Mouse (Mus musculus): ENCODE results near the gene Tcfl5. TPM values are rescaled to one million over a fixed set of nuclear protein-coding genes. Genes with fewer than 3 reads are reported as not detected.

The Tcfl5 gene
- polyA plus RNA-seq, 1 experiment = 1.9 TPM

DNA sequence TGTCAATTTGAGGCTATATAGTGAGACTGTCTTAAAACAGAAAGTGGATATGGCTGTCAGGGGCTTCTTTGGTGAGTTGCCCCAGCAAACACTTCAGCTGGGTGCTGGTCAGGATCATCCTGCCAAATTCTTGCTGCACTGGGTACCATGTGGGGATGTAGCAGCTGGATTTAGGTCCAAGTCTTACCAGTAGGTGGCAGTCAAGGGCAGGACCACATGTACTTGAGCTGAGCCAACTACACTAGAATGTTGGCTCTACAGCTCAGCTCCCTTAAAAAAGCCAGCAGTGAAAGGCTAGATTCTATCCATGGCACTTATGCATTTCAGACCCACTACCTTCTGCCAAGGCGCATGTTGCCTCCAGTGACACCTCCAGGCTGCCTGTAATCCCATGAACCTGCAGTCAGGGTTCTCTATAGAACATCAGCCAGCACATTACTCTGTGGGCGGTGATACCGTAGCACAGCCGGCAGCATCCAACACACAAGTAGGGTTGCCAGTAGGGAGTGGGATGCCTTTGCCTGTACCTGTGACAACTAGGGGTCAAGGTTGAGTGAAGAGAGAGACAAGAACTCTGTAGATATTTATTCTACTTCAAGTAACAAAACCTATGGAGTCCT, 15.0 kb upstream of the Tcfl5 start:
- TF ChIP-seq CTCF (IDR thresholded peaks at IDR 0.05; ENCODE audit: borderline replicate concordance, extremely low read depth, insufficient read depth, insufficient read length) = peak; percentile 78; the same call in 1 of the 2 replicates
- TF ChIP-seq POLR2A (IDR thresholded peaks at IDR 0.05; ENCODE audit: borderline replicate concordance, extremely low read depth, insufficient read depth, insufficient read length, poor library complexity, severe bottlenecking) = no peak
- peak; percentile 88 for DNase-seq (ENCODE audit: low read depth)

DNA sequence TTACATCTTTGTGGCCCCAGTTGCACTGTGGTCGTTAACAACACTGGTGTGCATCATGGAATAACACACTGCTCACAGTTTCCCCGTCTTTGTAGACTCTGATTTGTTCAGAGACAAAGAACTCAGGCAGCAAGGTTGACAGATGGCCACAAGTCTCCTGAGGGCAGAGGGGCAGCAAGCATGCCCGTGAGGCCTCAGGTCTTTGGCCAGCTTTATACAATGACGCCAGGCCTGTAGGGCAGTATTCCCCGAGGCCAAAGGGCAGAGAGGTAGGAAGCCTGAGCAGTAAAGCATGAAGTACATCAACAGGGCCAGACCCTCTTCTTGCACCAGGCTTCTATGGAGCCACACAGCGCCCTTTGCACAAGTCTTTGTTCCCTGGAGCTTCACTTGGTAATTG, 12.6 kb upstream of the Tcfl5 start:
- TF ChIP-seq POLR2A (IDR thresholded peaks at IDR 0.05; ENCODE audit: borderline replicate concordance, extremely low read depth, insufficient read depth, insufficient read length, poor library complexity, severe bottlenecking) (no peak), CTCF (IDR thresholded peaks at IDR 0.05; ENCODE audit: borderline replicate concordance, extremely low read depth, insufficient read depth, insufficient read length) (no peak)
- DNase-seq (ENCODE audit: low read depth) = no peak

DNA sequence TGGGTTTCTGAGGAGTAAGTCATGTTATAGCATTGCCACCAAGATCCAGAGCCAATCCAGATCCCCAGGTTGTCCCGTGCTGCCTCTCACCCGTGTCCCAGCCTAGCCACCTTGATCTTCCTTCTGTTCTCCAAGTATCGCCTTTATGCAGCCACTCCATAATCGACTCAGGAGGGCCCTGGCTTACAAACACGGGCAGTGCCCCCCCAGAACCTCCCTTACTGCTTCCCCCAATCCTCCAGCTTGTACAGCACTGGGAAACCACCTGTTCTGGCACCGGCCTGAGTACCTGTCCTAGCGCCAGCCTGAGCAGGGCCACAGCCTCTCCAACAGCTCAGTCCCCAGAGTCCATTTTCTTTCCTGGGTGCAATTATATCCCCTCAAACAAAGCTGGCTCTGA, 12.2 kb upstream of the Tcfl5 start:
- no peak for DNase-seq (ENCODE audit: low read depth)
- no peak for TF ChIP-seq CTCF (IDR thresholded peaks at IDR 0.05; ENCODE audit: borderline replicate concordance, extremely low read depth, insufficient read depth, insufficient read length)
- no peak for TF ChIP-seq POLR2A (IDR thresholded peaks at IDR 0.05; ENCODE audit: borderline replicate concordance, extremely low read depth, insufficient read depth, insufficient read length, poor library complexity, severe bottlenecking)

DNA sequence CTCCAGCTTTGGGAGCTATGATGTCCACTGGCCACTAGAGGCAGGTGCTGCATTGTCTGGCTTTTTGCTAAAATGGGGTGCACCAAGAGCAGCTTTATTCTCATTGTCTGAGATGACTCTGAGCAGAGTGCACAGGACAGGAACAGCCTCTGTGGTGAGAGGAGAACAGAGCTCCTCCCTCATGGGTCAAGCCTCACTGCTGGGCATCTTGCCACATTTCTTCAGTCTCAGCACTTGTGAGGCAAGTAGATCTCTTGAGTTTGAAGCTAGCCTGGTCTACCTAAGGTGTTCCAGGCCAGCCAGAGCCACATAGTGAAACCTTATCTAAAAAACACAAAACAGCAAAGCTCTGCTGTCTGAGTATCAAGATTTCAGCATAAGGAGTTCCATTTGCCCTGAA, 4.3 kb upstream of the Tcfl5 start:
- TF ChIP-seq CTCF (IDR thresholded peaks at IDR 0.05; ENCODE audit: borderline replicate concordance, extremely low read depth, insufficient read depth, insufficient read length) = no peak
- TF ChIP-seq POLR2A (IDR thresholded peaks at IDR 0.05; ENCODE audit: borderline replicate concordance, extremely low read depth, insufficient read depth, insufficient read length, poor library complexity, severe bottlenecking) = no peak
- no peak for DNase-seq (ENCODE audit: low read depth)

DNA sequence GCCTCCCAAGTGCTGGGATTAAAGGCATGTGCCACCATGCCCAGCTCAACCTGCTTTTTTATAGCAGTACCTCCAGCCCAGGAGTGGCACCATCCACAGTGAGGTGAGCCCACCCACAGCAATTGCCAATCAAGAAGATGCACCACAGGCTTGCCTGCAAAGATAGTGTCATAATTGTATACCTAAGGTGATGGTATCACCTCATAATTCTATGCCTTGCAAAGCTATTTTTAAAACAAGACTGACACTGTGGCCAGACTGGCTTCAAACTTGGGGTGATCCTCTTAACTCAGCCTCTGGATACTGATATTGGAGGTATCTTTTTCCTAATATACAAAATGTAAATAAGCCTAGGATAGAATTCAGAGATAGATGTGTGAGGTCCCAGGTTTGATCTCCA, 1.1 kb upstream of the Tcfl5 start:
- no peak for DNase-seq (ENCODE audit: low read depth)
- no peak for TF ChIP-seq CTCF (IDR thresholded peaks at IDR 0.05; ENCODE audit: borderline replicate concordance, extremely low read depth, insufficient read depth, insufficient read length)
- no peak for TF ChIP-seq POLR2A (IDR thresholded peaks at IDR 0.05; ENCODE audit: borderline replicate concordance, extremely low read depth, insufficient read depth, insufficient read length, poor library complexity, severe bottlenecking)

DNA sequence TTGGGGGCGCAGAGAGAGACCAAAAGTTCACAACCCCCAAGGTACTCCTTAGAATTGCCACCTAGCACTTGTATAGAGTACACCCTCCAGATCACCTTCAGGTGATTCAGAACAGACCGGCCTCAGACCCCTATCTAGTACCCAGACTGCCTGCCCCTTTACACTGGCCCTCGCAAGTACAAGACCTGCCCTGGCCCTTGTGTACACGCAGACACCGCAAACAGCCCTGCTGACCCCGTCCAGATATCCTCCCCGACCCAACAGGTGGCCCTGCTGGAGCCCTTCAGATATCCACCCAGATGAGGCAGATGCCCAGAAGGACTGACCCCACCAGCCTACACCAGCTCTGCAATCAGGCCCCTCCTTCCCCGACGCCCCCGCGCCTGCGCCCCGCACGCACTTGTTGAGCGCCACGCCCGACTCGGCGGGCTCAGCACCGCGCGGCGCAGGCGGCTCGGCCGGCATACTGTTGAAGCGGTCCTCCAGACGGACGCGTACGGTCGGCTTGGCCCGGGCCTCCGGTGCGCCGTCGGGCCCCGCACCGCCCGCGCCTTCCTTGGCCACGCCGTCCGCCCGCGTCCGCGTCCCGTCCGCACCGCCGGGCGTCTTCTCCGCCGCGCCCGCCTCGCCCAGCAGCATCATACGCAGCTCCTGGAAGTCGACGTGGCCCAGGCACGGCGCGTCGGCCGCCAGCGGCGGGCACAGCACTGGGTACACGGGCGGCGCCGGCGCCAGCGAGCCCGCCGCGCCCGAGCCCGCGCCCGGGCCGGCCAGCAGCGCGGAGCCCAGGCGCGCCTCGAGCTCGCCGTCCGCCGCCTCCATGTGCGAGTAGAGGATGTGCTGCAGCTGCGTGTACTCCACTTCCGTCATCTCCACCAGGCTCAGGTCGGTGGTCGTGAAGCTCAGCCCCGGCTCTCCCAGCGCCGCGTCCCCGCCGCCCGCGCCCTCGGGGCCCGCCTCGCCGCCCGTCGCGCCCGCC, 643 bp downstream of the Tcfl5 start:
- TF ChIP-seq CTCF (IDR thresholded peaks at IDR 0.05; ENCODE audit: borderline replicate concordance, extremely low read depth, insufficient read depth, insufficient read length) = no peak
- no peak for TF ChIP-seq POLR2A (IDR thresholded peaks at IDR 0.05; ENCODE audit: borderline replicate concordance, extremely low read depth, insufficient read depth, insufficient read length, poor library complexity, severe bottlenecking)
- no peak for DNase-seq (ENCODE audit: low read depth)

DNA sequence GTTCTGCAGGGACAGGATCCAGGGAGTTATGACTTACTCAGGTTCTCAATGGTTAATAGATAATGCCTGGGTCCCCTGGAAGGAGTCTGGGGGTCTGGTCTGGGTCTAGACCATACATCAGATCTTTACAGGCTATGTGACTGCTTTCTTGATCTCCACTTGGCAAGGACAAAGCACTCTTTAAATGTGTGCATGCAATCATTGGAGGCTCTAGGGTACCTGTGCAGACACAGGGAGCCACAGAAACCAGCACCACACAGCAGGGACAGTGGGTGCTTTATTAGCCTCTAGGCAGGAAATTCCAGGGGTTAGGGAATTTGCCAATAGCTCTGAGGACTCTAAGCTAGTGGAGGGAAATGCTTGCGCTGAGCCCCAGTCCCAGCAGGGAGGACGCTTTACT, 30.6 kb downstream of the Tcfl5 start:
- no peak for DNase-seq (ENCODE audit: low read depth)
- TF ChIP-seq CTCF (IDR thresholded peaks at IDR 0.05; ENCODE audit: borderline replicate concordance, extremely low read depth, insufficient read depth, insufficient read length) (no peak), POLR2A (IDR thresholded peaks at IDR 0.05; ENCODE audit: borderline replicate concordance, extremely low read depth, insufficient read depth, insufficient read length, poor library complexity, severe bottlenecking) (no peak)

DNA sequence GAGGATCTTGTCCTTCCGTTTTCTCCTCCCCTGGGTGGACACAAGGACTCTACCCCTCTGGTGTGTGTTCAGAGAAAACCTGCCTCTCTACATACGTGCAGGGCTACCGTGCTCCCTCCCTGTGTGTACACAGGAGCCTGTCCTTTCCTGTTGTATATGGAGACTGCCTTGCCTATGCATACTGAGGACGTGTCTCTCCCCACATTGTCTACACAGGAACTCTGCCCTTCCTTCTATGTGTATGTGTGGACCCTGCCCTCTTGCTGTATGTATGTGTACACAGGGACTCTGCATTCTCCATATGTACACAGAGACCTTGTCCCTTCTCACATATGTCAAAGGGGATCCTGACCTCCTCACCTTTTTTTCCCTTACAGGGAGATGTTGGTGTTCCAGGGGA, 32.2 kb downstream of the Tcfl5 start:
- TF ChIP-seq POLR2A (IDR thresholded peaks at IDR 0.05; ENCODE audit: borderline replicate concordance, extremely low read depth, insufficient read depth, insufficient read length, poor library complexity, severe bottlenecking) (no peak), CTCF (IDR thresholded peaks at IDR 0.05; ENCODE audit: borderline replicate concordance, extremely low read depth, insufficient read depth, insufficient read length) (no peak)

DNA sequence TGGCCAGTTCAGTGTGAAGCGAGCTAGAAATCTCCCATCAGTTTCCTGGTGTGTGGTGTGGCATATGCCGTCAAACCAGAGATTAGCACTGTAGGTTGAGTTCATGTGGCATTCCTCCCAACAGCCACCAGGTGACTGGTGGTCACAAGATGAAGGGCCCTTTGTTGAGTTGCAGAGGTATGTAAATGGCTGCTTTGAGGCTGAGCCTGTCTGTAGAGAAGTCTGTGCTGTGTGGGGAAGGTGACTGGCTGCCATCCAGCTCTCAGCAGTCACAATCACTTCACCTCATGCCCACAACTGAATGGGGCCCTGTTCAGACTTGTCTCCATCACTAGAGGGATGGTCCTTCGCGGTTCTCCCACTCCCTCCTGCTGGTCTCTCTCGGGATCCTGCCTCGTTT, 37.7 kb downstream of the Tcfl5 start:
- peak; percentile 49 for DNase-seq (ENCODE audit: low read depth)
- no peak for TF ChIP-seq POLR2A (IDR thresholded peaks at IDR 0.05; ENCODE audit: borderline replicate concordance, extremely low read depth, insufficient read depth, insufficient read length, poor library complexity, severe bottlenecking)
- no peak for TF ChIP-seq CTCF (IDR thresholded peaks at IDR 0.05; ENCODE audit: borderline replicate concordance, extremely low read depth, insufficient read depth, insufficient read length)

More for the DNA sequence above, 32.2 kb downstream of the Tcfl5 start:
- no peak for DNase-seq (ENCODE audit: low read depth)

DNA sequence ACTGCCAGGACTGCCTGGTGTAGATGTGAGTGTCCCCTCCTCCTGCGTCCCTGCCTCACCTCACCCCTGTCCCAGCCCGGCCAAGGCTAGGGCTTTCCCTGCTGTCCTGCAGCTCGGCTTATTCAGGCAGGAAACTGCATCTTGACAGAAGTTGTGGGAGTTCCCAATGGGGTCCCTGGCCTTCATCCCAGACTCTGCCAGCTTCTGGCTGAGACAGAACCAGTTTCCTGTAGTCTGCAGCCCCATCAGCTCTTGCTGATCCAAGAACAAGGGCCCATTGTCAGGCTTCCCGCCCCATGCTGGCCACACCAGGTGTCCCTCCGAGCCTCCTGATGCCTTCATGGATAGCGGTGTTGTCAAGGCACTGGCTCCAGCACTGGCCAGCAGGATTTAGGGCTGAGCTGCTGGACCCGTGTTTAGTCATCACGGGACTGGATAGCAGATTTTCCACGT, 41.9 kb downstream of the Tcfl5 start:
- DNase-seq (ENCODE audit: low read depth) = peak; percentile 89
- TF ChIP-seq CTCF (IDR thresholded peaks at IDR 0.05; ENCODE audit: borderline replicate concordance, extremely low read depth, insufficient read depth, insufficient read length) = no peak
- TF ChIP-seq POLR2A (IDR thresholded peaks at IDR 0.05; ENCODE audit: borderline replicate concordance, extremely low read depth, insufficient read depth, insufficient read length, poor library complexity, severe bottlenecking) = no peak

DNA sequence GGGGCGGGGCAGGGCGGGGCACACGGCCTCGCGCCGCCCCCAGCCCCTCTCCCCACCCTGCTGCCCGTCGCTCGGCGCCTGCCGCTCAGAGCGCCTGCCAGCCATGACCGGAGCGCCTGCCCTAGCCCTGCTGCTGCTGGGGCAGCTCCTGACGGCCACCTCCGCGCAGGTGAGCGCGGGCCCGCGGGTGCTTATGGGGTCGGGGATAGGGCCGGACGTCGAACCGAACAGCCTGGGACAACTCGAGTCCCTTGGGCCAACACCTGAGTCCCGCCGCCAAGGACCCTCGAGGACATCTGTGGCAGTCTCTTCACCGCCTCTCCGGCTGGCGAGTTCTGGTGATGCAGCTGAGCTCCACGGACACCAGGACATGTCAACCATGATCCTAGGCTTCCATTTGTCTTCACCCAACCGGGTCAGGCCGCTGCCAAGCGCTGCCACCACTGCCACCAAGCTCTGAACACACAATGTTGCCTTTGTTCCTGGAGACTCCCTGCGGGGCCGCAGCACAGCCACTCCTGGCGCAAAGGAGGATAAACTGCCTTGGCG, 44.3 kb downstream of the Tcfl5 start:
- TF ChIP-seq CTCF (IDR thresholded peaks at IDR 0.05; ENCODE audit: borderline replicate concordance, extremely low read depth, insufficient read depth, insufficient read length) = no peak
- TF ChIP-seq POLR2A (IDR thresholded peaks at IDR 0.05; ENCODE audit: borderline replicate concordance, extremely low read depth, insufficient read depth, insufficient read length, poor library complexity, severe bottlenecking) = 0 out of 2 replicates have a peak, but pooled peaks have one; percentile 19

More for the DNA sequence above, 44.3 kb downstream of the Tcfl5 start:
- peak; percentile 77 for DNase-seq (ENCODE audit: low read depth)
